ENCODE assay signal across 9 mouse cellular contexts in genomic region chr4:155143411-155143810, GRCm38 (mm10). TPM values are rescaled to one million over a fixed set of nuclear protein-coding genes. Genes with fewer than 3 reads are reported as not detected.
DNase-seq lines count a peak whose midpoint lies in the region; ATAC-seq and TF ChIP-seq lines count a peak whose summit lies in the region.
"Had no signal": no experiment of that assay in that cellular context is flagged by ENCODE, and none has a peak within 500 bp of the region (broad histone marks: within the 10 kb centered on the region; RNA-seq: fewer than 3 reads in every experiment).

No protein-coding gene starts in this region.

- H3K9me3 ChIP-seq in limb, embryonic 14.5 days (ENCODE audit: control insufficient read depth, low read length) = no peaks in the 10 kb centered on the region
- H3K9me3 ChIP-seq in stomach, postnatal 0 days (ENCODE audit: control insufficient read depth, low read length) = no peaks in the 10 kb centered on the region

- intact Hi-C loops in heart, postnatal 36 days (cut with DNase I) = no loop called here

- no peaks in the 10 kb centered on the region for H3K4me1 ChIP-seq in spleen, adult 2 months (ENCODE audit: control insufficient read depth, insufficient read depth, insufficient read length)
- peaks cover 75% of the 10 kb centered on the region for H3K4me1 ChIP-seq in limb, embryonic 14.5 days (ENCODE audit: control insufficient read depth, insufficient read depth, low read length)
- peaks cover 24% of the 10 kb centered on the region for H3K4me1 ChIP-seq in stomach, postnatal 0 days (replicated peaks; ENCODE audit: control insufficient read depth, insufficient read depth)
- H3K4me1 ChIP-seq in lung, adult 2 months (ENCODE audit: control insufficient read depth, insufficient read depth, low read length) = peaks cover 15% of the 10 kb centered on the region; the same call in 1 of the 2 replicates

- no peak for TF ChIP-seq EP300 in stomach, postnatal 0 days (optimal IDR thresholded peaks at IDR 0.05)

- DNase-seq in heart, adult 11 months = peak; percentile 95
- DNase-seq in heart, postnatal 36 days = no peak
- no peak for DNase-seq in spleen, adult 2 months (ENCODE audit: low read depth in 1 of 2, low spot score in 2 of 2)
- DNase-seq in spleen, adult 18-20 months = no peak
- DNase-seq in limb, embryonic 14.5 days (ENCODE audit: low spot score) = no peak
- DNase-seq in stomach, postnatal 0 days (ENCODE audit: low spot score) = no peak
- no peak for DNase-seq in embryo, embryonic 10.5 days (ENCODE audit: low spot score)
- DNase-seq in lung, adult 2 months = no peak
- DNase-seq: cerebellum, adult 9-11 months had no signal

- H3K27me3 ChIP-seq in spleen, adult 2 months (ENCODE audit: control insufficient read depth, insufficient read depth, low read length) = no peaks in the 10 kb centered on the region
- H3K27me3 ChIP-seq in limb, embryonic 14.5 days (ENCODE audit: control insufficient read depth, insufficient read depth, low read length) = no peaks in the 10 kb centered on the region
- H3K27me3 ChIP-seq in stomach, postnatal 0 days (ENCODE audit: control insufficient read depth, insufficient read depth, low read length) = no peaks in the 10 kb centered on the region

- H3K4me3 ChIP-seq in spleen, adult 2 months (ENCODE audit: extremely low read depth, insufficient read depth, insufficient read length) = no peak overlapping the region
- H3K4me3 ChIP-seq in limb, embryonic 14.5 days (replicated peaks; ENCODE audit: low read length) = no peak overlapping the region
- H3K4me3 ChIP-seq in stomach, postnatal 0 days (ENCODE audit: low read depth, low read length) = no peak overlapping the region
- H3K4me3 ChIP-seq in lung, adult 2 months (replicated peaks; ENCODE audit: extremely low read depth, low read depth, low read length) = no peak overlapping the region

- H3K36me3 ChIP-seq in spleen, adult 2 months (ENCODE audit: control insufficient read depth, insufficient read depth, low read length) = no peaks in the 10 kb centered on the region
- H3K36me3 ChIP-seq in limb, embryonic 14.5 days (ENCODE audit: control insufficient read depth, insufficient read depth, low read length) = no peaks in the 10 kb centered on the region
- no peaks in the 10 kb centered on the region for H3K36me3 ChIP-seq in stomach, postnatal 0 days (ENCODE audit: control insufficient read depth, insufficient read depth, low read length)

- H3K4me2 ChIP-seq in limb, embryonic 14.5 days (replicated peaks; ENCODE audit: low read depth, low read length, severe bottlenecking) = peak overlapping the region; percentile 28; the same call in 1 of the 2 replicates
- no peak overlapping the region for H3K4me2 ChIP-seq in stomach, postnatal 0 days (replicated peaks; ENCODE audit: low read depth)

- TF ChIP-seq CTCF in spleen, adult 2 months (IDR thresholded peaks at IDR 0.05; ENCODE audit: extremely low read depth, insufficient read depth, insufficient read length, insufficient replicate concordance) = no peak
- no peak for TF ChIP-seq CTCF in stomach, postnatal 0 days (IDR thresholded peaks at IDR 0.05; ENCODE audit: low read depth)
- TF ChIP-seq CTCF in lung, adult 2 months (IDR thresholded peaks at IDR 0.05; ENCODE audit: insufficient read depth, low read length) = no peak

- 69% methylated on average over 2 of the region's 2 CpGs for WGBS in spleen, adult 2 months
- WGBS in limb, embryonic 14.5 days = 46% methylated on average over 2 of the region's 2 CpGs
- WGBS in stomach, postnatal 0 days = 53% methylated on average over 2 of the region's 2 CpGs
- 51% methylated on average over 2 of the region's 2 CpGs for WGBS in lung, adult 2 months

- peak overlapping the region; percentile 52; the same call in 1 of the 2 replicates for H3K9ac ChIP-seq in limb, embryonic 14.5 days (ENCODE audit: low read depth, low read length, severe bottlenecking)
- peak overlapping the region; percentile 43 for H3K9ac ChIP-seq in stomach, postnatal 0 days (ENCODE audit: low read length)

- no peak for TF ChIP-seq POLR2A in spleen, adult 2 months (IDR thresholded peaks at IDR 0.05; ENCODE audit: low read depth, low read length)
- TF ChIP-seq POLR2A in limb, embryonic 14.5 days (IDR thresholded peaks at IDR 0.05; ENCODE audit: borderline replicate concordance, extremely low read depth, insufficient read depth, insufficient read length) = no peak
- no peak for TF ChIP-seq POLR2A in lung, adult 2 months (IDR thresholded peaks at IDR 0.05; ENCODE audit: borderline replicate concordance, extremely low read depth, low read depth, low read length)

- no peak for ATAC-seq in limb, embryonic 14.5 days (ENCODE audit: low FRiP score, low read depth)
- no peak for ATAC-seq in stomach, postnatal 0 days (ENCODE audit: low FRiP score, low TSS enrichment)

- 0 out of 2 replicates have a peak overlapping the region, but pooled peaks have one; percentile 3 for H3K27ac ChIP-seq in spleen, adult 2 months (ENCODE audit: insufficient read depth, low read length)
- peak overlapping the region; percentile 99 for H3K27ac ChIP-seq in limb, embryonic 14.5 days (replicated peaks; ENCODE audit: low read depth, low read length)
- H3K27ac ChIP-seq in stomach, postnatal 0 days (replicated peaks) = peak overlapping the region; percentile 94

RNA-seq across cellular contexts. Expression of gene Morn1, which starts 57.0 kb away (rescaled TPM):
- total RNA-seq in heart, postnatal 36 days (2021) = 1 to 10 TPM in 1 of 2 experiments, under 1 TPM in 1; 0.89 to 1.7 TPM
- 3.6 and 3.7 TPM in 2 replicates for polyA plus RNA-seq in spleen, adult 2 months (2012; rRNA removed)
- polyA plus RNA-seq in limb, embryonic 14.5 days (2012; rRNA removed) = 6.5 and 7.9 TPM in 2 replicates
- polyA plus RNA-seq in limb, embryonic 14.5 days (2014; fragmentation: Nextera tagmentation; extraction: Ambion mirVana) = 4.5 and 4.7 TPM in 2 replicates
- polyA plus RNA-seq in stomach, postnatal 0 days (2015; fragmentation: Nextera tagmentation; extraction: Ambion mirVana) = 3.2 and 3.6 TPM in 2 replicates
- 14.2 and 15.5 TPM in 2 replicates for polyA plus RNA-seq in lung, adult 2 months (2012; rRNA removed)

RNA-seq across cellular contexts. Expression of gene Rer1, which starts 57.2 kb away (rescaled TPM):
- total RNA-seq in heart, postnatal 36 days (2021) = 10 to 100 TPM; 67.0 to 72.9 TPM
- polyA plus RNA-seq in spleen, adult 2 months (2012; rRNA removed) = 37.7 and 44.1 TPM in 2 replicates
- polyA plus RNA-seq in limb, embryonic 14.5 days (2012; rRNA removed) = 121 and 129 TPM in 2 replicates
- polyA plus RNA-seq in limb, embryonic 14.5 days (2014; fragmentation: Nextera tagmentation; extraction: Ambion mirVana) = 173 and 175 TPM in 2 replicates
- polyA plus RNA-seq in stomach, postnatal 0 days (2015; fragmentation: Nextera tagmentation; extraction: Ambion mirVana) = 182 and 185 TPM in 2 replicates
- 76.1 and 85.9 TPM in 2 replicates for polyA plus RNA-seq in lung, adult 2 months (2012; rRNA removed)

Comparison
In these comparisons a context has a peak if more than half of its experiments do, and no peak if none do; other contexts are left out.
1. H3K27ac ChIP-seq: peak in every context shown above with its lines; median percentile 99 in limb, embryonic 14.5 days; 94 in stomach, postnatal 0 days; 3 in spleen, adult 2 months.